Mouse (Mus musculus): ENCODE measurements around the gene Crot. TPM values are rescaled to one million over a fixed set of nuclear protein-coding genes. Genes with fewer than 3 reads are reported as not detected.
"Not testable (repeated sequence)": the region's sequence is repeated elsewhere in the genome, so short reads cannot be mapped to it uniquely, and the experiment has no call there.

Gene Crot
- total and polyA plus RNA-seq, 3 experiments, result 13.4 to 18.2 (median 13.5) TPM

DNA sequence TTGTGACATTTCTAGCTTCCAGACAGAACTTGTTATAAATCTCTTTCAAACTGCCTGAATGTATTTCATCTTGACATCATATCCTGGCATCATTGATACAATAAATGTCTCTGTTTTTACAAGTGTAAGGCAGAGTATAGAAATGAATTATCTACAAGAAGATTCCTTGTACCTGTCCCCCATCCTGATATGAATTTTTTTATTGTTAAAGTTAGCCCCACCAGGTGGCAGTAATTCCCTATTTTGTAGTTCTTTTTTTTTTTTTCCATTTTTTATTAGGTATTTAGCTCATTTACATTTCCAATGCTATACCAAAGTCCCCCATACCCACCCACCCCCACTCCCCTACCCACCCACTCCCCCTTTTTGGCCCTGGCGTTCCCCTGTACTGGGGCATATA, 55.9 kb downstream of the Crot start:
- peak; percentile 49 for TF ChIP-seq SMC3 (IDR thresholded peaks at IDR 0.05; ENCODE audit: low read depth, low read length)
- peak; percentile 89 for TF ChIP-seq ZNF384 (IDR thresholded peaks at IDR 0.05; ENCODE audit: low read depth, low read length)
- TF ChIP-seq RAD21 (IDR thresholded peaks at IDR 0.05; ENCODE audit: low read depth, low read length), result peak; percentile 52
- peak in 1 of 2 experiments; percentile 59; a peak in 2 of 4 replicates for TF ChIP-seq CTCF (conservative IDR thresholded peaks at IDR 0.05 in 1 of 2, IDR thresholded peaks at IDR 0.05 in 1 of 2; ENCODE audit: low read depth in 2 of 2, low read length in 2 of 2)
- dilution Hi-C loops (cut with MboI; ENCODE audit: extremely low pct_ligation_motif_present, extremely low pct_unique_long_range_greater_than_20kb, low sequenced_read_pairs), result not testable (repeated sequence)
- DNase-seq (ENCODE audit: extremely low read depth), result peak; percentile 22

DNA sequence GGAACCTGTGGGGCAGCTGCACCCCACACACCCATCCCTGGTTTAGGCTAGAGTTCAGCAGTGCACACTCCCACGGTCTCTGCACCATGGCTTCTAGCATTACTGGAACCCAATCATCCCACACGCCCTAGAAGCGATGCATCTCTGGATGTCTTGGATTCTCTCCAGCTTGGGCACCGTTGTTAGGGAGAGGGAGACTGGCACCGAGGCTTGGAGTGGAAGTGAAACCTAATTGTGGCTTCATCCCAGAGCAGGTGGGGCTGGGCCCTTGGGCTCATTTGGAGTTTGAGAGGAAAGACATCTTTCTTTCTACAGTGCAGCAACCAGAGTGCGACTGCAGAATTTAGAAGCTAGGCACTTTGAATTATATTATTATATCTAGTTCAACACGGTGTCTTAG, 59.2 kb downstream of the Crot start:
- Histone ChIP-seq H3K4me2 (ENCODE audit: insufficient read depth, low read depth, poor library complexity, severe bottlenecking) (peak overlapping the region; percentile 30; the same call in 1 of the 2 replicates), H3K27ac (ENCODE audit: insufficient read depth, low read depth) (no peak overlapping the region), H3K9me3 (replicated peaks; ENCODE audit: low read length) (no peaks in the 10 kb centered on the region), H3K27me3 (replicated peaks) (no peaks in the 10 kb centered on the region), H3K36me3 (replicated peaks in 1 of 2; ENCODE audit: control insufficient read depth in 1 of 2, insufficient read depth in 1 of 2, low read length in 1 of 2) (no peaks in the 10 kb centered on the region), H3K9ac (ENCODE audit: insufficient read depth, low read depth) (no peak overlapping the region), H3K4me1 (ENCODE audit: control insufficient read depth in 1 of 2, insufficient read depth in 2 of 2) (peaks cover 5 to 30% of the 10 kb centered on the region in 2 experiments), H3K79me2 (replicated peaks; ENCODE audit: control insufficient read depth, extremely low read depth, insufficient read depth, poor library complexity, severe bottlenecking) (no peaks in the 10 kb centered on the region), H3K4me3 (replicated peaks in 1 of 3; ENCODE audit: low read depth in 2 of 3, low read length in 2 of 3, poor library complexity in 1 of 3) (no peak overlapping the region)
- dilution Hi-C loops (cut with MboI; ENCODE audit: extremely low pct_ligation_motif_present, extremely low pct_unique_long_range_greater_than_20kb, low sequenced_read_pairs), result no loop called here
- TF ChIP-seq JUND (conservative IDR thresholded peaks at IDR 0.05; ENCODE audit: low read depth, low read length) (no peak), IRF4 (IDR thresholded peaks at IDR 0.05; ENCODE audit: low read depth, low read length) (0 out of 2 replicates have a peak, but pooled peaks have one; percentile 7), ZC3H11A (IDR thresholded peaks at IDR 0.05; ENCODE audit: low read depth, low read length) (no peak)
- DNase-seq (ENCODE audit: extremely low read depth), result no peak
- in situ Hi-C loops (cut with MboI; ENCODE audit: low pct_ligation_motif_present, low pct_unique_long_range_greater_than_20kb, low sequenced_read_pairs), result no loop called here

More for the DNA sequence above, 55.9 kb downstream of the Crot start:
- H3K9ac ChIP-seq (ENCODE audit: insufficient read depth, low read depth); H3K79me2 ChIP-seq (replicated peaks; ENCODE audit: control insufficient read depth, extremely low read depth, insufficient read depth, poor library complexity, severe bottlenecking); H3K9me3 ChIP-seq (replicated peaks; ENCODE audit: low read length); H3K36me3 ChIP-seq (replicated peaks in 1 of 2; ENCODE audit: control insufficient read depth in 1 of 2, insufficient read depth in 1 of 2, low read length in 1 of 2); H3K27ac ChIP-seq (ENCODE audit: insufficient read depth, low read depth); H3K27me3 ChIP-seq (replicated peaks); H3K4me2 ChIP-seq (ENCODE audit: insufficient read depth, low read depth, poor library complexity, severe bottlenecking); H3K4me3 ChIP-seq (replicated peaks in 1 of 3; ENCODE audit: low read depth in 2 of 3, low read length in 2 of 3, poor library complexity in 1 of 3): not testable (repeated sequence)
- in situ Hi-C loops (cut with MboI; ENCODE audit: low pct_ligation_motif_present, low pct_unique_long_range_greater_than_20kb, low sequenced_read_pairs), result loop anchor here (10.0 kb wide), 1 partner anchor 104 kb away; no protein-coding TSS in a partner anchor
- peaks cover 5 to 42% of the 10 kb centered on the region in 2 experiments for H3K4me1 ChIP-seq (ENCODE audit: control insufficient read depth in 1 of 2, insufficient read depth in 2 of 2)

DNA sequence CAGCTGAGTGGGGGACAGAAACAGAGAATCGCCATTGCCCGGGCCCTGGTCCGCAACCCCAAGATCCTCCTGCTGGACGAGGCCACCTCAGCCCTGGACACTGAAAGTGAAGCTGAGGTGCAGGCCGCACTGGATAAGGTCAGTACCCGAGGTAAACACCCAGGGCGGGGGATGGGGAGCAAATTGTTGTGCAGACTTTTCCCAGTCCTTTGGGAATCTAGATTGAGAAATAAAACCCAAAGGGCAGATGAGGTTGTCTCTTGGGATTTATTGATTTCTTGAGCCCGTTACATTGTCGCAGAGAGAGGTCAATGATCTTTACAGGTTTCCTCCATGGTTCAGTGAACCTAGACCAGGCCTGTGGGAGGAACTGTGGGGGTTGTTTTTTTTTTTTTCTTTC, 68.7 kb downstream of the Crot start:
- H3K36me3 ChIP-seq (replicated peaks in 1 of 2; ENCODE audit: control insufficient read depth in 1 of 2, insufficient read depth in 1 of 2, low read length in 1 of 2), result no peaks in the 10 kb centered on the region
- H3K9ac ChIP-seq (ENCODE audit: insufficient read depth, low read depth), result no peak overlapping the region
- in situ Hi-C loops (cut with MboI; ENCODE audit: low pct_ligation_motif_present, low pct_unique_long_range_greater_than_20kb, low sequenced_read_pairs), result no loop called here
- H3K4me3 ChIP-seq (replicated peaks in 1 of 3; ENCODE audit: low read depth in 2 of 3, low read length in 2 of 3, poor library complexity in 1 of 3), result no peak overlapping the region
- peaks cover 5% of the 10 kb centered on the region for H3K9me3 ChIP-seq (replicated peaks; ENCODE audit: low read length)
- no peaks in the 10 kb centered on the region for H3K4me1 ChIP-seq (ENCODE audit: control insufficient read depth in 1 of 2, insufficient read depth in 2 of 2)
- no peak overlapping the region for H3K4me2 ChIP-seq (ENCODE audit: insufficient read depth, low read depth, poor library complexity, severe bottlenecking)
- no peaks in the 10 kb centered on the region for H3K79me2 ChIP-seq (replicated peaks; ENCODE audit: control insufficient read depth, extremely low read depth, insufficient read depth, poor library complexity, severe bottlenecking)
- dilution Hi-C loops (cut with MboI; ENCODE audit: extremely low pct_ligation_motif_present, extremely low pct_unique_long_range_greater_than_20kb, low sequenced_read_pairs), result no loop called here
- TF ChIP-seq POLR2AphosphoS2 (IDR thresholded peaks at IDR 0.05; ENCODE audit: low read depth, low read length), result no peak
- TF ChIP-seq JUND (conservative IDR thresholded peaks at IDR 0.05; ENCODE audit: low read depth, low read length), result no peak
- TF ChIP-seq IRF4 (IDR thresholded peaks at IDR 0.05; ENCODE audit: low read depth, low read length), result no peak
- no peak for TF ChIP-seq ELF1 (IDR thresholded peaks at IDR 0.05; ENCODE audit: low read depth, low read length)
- TF ChIP-seq RAD21 (IDR thresholded peaks at IDR 0.05; ENCODE audit: low read depth, low read length), result no peak
- no peak for TF ChIP-seq CHD2 (IDR thresholded peaks at IDR 0.05; ENCODE audit: low read length)
- no peak for TF ChIP-seq MYC (IDR thresholded peaks at IDR 0.05; ENCODE audit: low read depth, low read length)
- TF ChIP-seq ETS1 (conservative IDR thresholded peaks at IDR 0.05; ENCODE audit: low read depth, low read length), result no peak
- DNase-seq (ENCODE audit: extremely low read depth), result no peak
- H3K27ac ChIP-seq (ENCODE audit: insufficient read depth, low read depth), result no peak overlapping the region
- no peaks in the 10 kb centered on the region for H3K27me3 ChIP-seq (replicated peaks)
